Mouse (Mus musculus): ENCODE data around the gene Cdc26. TPM values are rescaled to one million over a fixed set of nuclear protein-coding genes. Genes with fewer than 3 reads are reported as not detected.

Cdc26 gene
- total and polyA plus RNA-seq, 3 experiments, result 44.1 to 148 (median 128) TPM

DNA sequence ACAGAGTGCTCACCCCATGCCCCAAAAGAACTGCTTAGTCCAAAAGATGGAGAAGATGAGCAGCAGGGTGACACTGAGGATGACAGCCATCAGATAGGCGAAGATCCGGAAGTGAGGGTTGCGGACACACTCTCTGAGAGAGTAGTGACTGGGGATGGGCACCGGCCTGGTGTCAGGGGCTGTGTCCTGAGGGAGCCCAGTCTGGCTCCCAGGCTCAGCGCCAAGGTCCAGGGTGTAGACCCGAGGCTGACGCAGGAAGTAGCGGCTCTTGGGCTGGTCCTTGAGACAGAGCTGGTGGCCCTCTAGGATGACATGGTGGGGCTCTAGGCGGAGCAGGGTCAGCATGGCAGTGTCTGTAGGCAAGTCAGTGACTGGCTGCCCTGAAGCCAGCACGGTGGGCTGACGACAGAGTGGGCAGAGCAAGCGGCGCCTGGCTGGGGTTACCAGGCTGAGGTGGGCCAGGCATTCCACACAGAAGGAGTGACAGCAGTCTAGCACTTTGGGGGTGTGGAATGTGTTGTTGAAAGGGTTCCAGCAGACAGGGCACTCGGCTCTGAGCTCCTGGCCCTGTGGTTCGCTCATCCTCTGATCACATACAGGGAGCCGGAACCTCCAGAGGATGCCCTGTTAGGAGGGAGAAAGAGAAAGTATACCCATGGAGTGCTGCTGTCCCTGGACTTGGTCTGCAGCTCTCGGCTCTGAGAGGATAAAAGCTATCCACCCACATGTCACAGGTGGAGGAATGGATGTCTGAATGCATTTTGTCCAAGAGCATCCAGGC is 19.7 kb upstream of the Cdc26 start:
- TF ChIP-seq CTCF (IDR thresholded peaks at IDR 0.05; ENCODE audit: low read depth, low read length) (no peak), GATA1 (IDR thresholded peaks at IDR 0.05; ENCODE audit: borderline replicate concordance, low read length) (no peak), TAL1 (conservative IDR thresholded peaks at IDR 0.05; ENCODE audit: low read depth, low read length) (no peak), GATA2 (IDR thresholded peaks at IDR 0.05; ENCODE audit: borderline replicate concordance, low read depth, low read length) (no peak), POLR2AphosphoS5 (IDR thresholded peaks at IDR 0.05; ENCODE audit: insufficient replicate concordance, low read depth, low read length) (no peak)
- Histone ChIP-seq H3K9me3 (replicated peaks) (no peaks in the 10 kb centered on the region), H3K36me3 (replicated peaks) (peaks cover 48% of the 10 kb centered on the region), H3K27me3 (ENCODE audit: insufficient read depth, low read length) (no peaks in the 10 kb centered on the region), H3K4me1 (ENCODE audit: insufficient read depth, low read depth, low read length) (peaks cover 27% of the 10 kb centered on the region), H3K4me3 (ENCODE audit: low read depth, low read length) (no peak overlapping the region)
- DNase-seq (ENCODE audit: low spot score), result no peak
- no peak for ATAC-seq (ENCODE audit: extremely low read depth, insufficient number of reproducible peaks, low FRiP score, poor library complexity, severe bottlenecking)

DNA sequence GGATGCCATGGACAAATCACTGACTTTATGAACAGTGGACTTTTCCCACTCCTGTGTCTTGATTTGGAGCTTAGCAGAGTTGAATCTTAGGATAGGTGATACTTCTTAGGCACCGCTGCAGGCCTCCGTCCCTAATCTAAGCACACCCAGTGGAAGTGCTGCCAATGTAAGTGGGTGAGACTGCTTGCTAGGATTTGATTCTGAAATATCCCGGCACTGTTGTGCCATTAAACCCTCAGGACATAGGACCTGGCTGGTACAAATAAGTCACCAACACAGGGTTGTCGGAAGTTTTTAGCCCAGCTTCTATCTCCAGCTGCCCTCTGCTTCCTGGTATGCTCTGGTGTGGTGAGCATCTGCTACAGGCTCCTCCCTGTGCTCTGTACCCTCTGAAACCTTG is 17.4 kb upstream of the Cdc26 start:
- Histone ChIP-seq H3K36me3 (replicated peaks) (peaks cover 71% of the 10 kb centered on the region), H3K27me3 (ENCODE audit: insufficient read depth, low read length) (no peaks in the 10 kb centered on the region), H3K4me1 (ENCODE audit: insufficient read depth, low read depth, low read length) (peaks cover 20% of the 10 kb centered on the region), H3K4me3 (ENCODE audit: low read depth, low read length) (no peak overlapping the region), H3K9me3 (replicated peaks) (no peaks in the 10 kb centered on the region)
- TF ChIP-seq CTCF (IDR thresholded peaks at IDR 0.05; ENCODE audit: low read depth, low read length), result no peak
- no peak for TF ChIP-seq TAL1 (conservative IDR thresholded peaks at IDR 0.05; ENCODE audit: low read depth, low read length)
- no peak for DNase-seq (ENCODE audit: low spot score)
- ATAC-seq (ENCODE audit: extremely low read depth, insufficient number of reproducible peaks, low FRiP score, poor library complexity, severe bottlenecking), result no peak

DNA sequence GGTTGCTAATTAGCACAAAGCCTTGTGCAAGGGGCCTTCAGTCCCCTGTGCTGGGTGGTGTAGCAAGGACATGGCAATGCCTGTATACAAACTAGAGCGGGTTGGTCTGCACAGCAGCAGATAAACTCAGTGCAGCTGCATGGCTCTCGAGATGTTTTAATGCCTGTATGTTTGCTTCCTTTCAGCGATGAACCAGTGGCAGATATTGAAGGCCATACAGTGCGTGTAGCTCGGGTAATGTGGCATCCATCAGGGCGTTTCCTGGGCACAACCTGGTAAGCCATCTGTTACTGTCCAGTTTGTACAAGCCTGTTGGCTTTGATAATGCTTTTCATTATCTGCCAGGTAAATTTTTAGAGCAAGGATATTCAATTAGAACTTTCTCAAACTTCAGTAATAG is 10.6 kb upstream of the Cdc26 start:
- H3K27me3 ChIP-seq (ENCODE audit: insufficient read depth, low read length), result no peaks in the 10 kb centered on the region
- H3K4me1 ChIP-seq (ENCODE audit: insufficient read depth, low read depth, low read length), result peaks cover 4% of the 10 kb centered on the region; the same call in 1 of the 2 replicates
- ATAC-seq (ENCODE audit: extremely low read depth, insufficient number of reproducible peaks, low FRiP score, poor library complexity, severe bottlenecking), result no peak
- no peak for DNase-seq (ENCODE audit: low spot score)
- peaks cover 100% of the 10 kb centered on the region for H3K36me3 ChIP-seq (replicated peaks)
- H3K4me3 ChIP-seq (ENCODE audit: low read depth, low read length), result no peak overlapping the region
- H3K9me3 ChIP-seq (replicated peaks), result no peaks in the 10 kb centered on the region
- TF ChIP-seq GATA1 (IDR thresholded peaks at IDR 0.05; ENCODE audit: borderline replicate concordance, low read length), result no peak

DNA sequence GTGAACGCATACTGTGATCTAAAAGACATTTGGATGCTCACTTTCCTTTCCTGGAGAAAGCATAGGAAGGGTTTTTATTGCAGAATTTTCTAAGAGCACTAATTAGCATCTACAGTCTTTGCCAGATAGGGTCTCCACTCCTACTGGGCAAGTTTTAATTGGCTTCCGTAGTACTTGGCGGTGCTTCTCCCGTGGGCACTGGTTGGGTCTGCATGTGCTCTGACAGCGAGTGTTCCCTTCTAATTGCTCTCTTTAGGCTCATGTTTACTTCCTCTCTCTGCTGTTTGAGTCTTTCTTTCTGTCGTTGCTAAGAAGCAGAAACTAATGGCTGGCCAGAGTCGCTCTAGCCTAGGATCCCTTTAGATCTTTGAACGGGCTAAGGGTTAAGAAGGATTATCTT is 10.0 kb upstream of the Cdc26 start:
- TF ChIP-seq GATA2 (IDR thresholded peaks at IDR 0.05; ENCODE audit: borderline replicate concordance, low read depth, low read length) (no peak), GATA1 (IDR thresholded peaks at IDR 0.05; ENCODE audit: borderline replicate concordance, low read length) (no peak), TAL1 (conservative IDR thresholded peaks at IDR 0.05; ENCODE audit: low read depth, low read length) (no peak), CTCF (IDR thresholded peaks at IDR 0.05; ENCODE audit: low read depth, low read length) (no peak)
- ATAC-seq (ENCODE audit: extremely low read depth, insufficient number of reproducible peaks, low FRiP score, poor library complexity, severe bottlenecking), result no peak
- no peak overlapping the region for H3K4me3 ChIP-seq (ENCODE audit: low read depth, low read length)
- H3K4me1 ChIP-seq (ENCODE audit: insufficient read depth, low read depth, low read length), result peaks cover 8% of the 10 kb centered on the region; the same call in 1 of the 2 replicates
- H3K27me3 ChIP-seq (ENCODE audit: insufficient read depth, low read length), result no peaks in the 10 kb centered on the region
- peaks cover 100% of the 10 kb centered on the region for H3K36me3 ChIP-seq (replicated peaks)
- no peaks in the 10 kb centered on the region for H3K9me3 ChIP-seq (replicated peaks)
- DNase-seq (ENCODE audit: low spot score), result no peak

DNA sequence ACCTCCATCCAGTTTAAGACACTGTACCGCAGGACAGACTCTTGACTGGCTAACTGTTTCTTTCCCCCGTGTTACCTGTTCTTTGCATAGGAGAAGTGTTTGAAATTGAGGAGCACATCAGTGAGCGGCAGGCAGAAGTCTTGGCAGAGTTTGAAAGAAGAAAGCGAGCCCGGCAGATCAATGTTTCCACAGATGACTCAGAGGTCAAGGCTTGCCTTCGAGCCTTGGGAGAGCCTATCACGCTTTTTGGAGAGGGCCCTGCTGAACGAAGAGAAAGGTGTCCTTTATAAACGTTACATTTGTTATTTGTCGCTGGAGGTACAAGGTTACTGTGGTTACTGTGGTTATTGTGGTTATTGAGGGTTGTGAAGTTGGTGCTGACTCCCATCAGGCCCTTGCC is 3.2 kb upstream of the Cdc26 start:
- no peaks in the 10 kb centered on the region for H3K27me3 ChIP-seq (ENCODE audit: insufficient read depth, low read length)
- DNase-seq (ENCODE audit: low spot score) (no peak), ATAC-seq (ENCODE audit: extremely low read depth, insufficient number of reproducible peaks, low FRiP score, poor library complexity, severe bottlenecking) (no peak)
- H3K9me3 ChIP-seq (replicated peaks), result no peaks in the 10 kb centered on the region
- TF ChIP-seq POLR2AphosphoS5 (IDR thresholded peaks at IDR 0.05; ENCODE audit: insufficient replicate concordance, low read depth, low read length), result no peak
- no peak for TF ChIP-seq GATA1 (IDR thresholded peaks at IDR 0.05; ENCODE audit: borderline replicate concordance, low read length)
- TF ChIP-seq CTCF (IDR thresholded peaks at IDR 0.05; ENCODE audit: low read depth, low read length), result no peak
- TF ChIP-seq TAL1 (conservative IDR thresholded peaks at IDR 0.05; ENCODE audit: low read depth, low read length), result no peak
- peaks cover 66% of the 10 kb centered on the region for H3K36me3 ChIP-seq (replicated peaks)
- H3K4me1 ChIP-seq (ENCODE audit: insufficient read depth, low read depth, low read length), result peaks cover 36% of the 10 kb centered on the region
- H3K4me3 ChIP-seq (ENCODE audit: low read depth, low read length), result no peak overlapping the region; the same call in 1 of the 2 replicates

GRCm38 (mm10) chr4:62410325-62410724 is 1.9 kb upstream of the Cdc26 start:
- Histone ChIP-seq H3K4me1 (ENCODE audit: insufficient read depth, low read depth, low read length) (peaks cover 46% of the 10 kb centered on the region), H3K27me3 (ENCODE audit: insufficient read depth, low read length) (no peaks in the 10 kb centered on the region), H3K9me3 (replicated peaks) (no peaks in the 10 kb centered on the region), H3K4me3 (ENCODE audit: low read depth, low read length) (no peak overlapping the region; the same call in 1 of the 2 replicates), H3K36me3 (replicated peaks) (peaks cover 64% of the 10 kb centered on the region)
- DNase-seq (ENCODE audit: low spot score) (no peak), ATAC-seq (ENCODE audit: extremely low read depth, insufficient number of reproducible peaks, low FRiP score, poor library complexity, severe bottlenecking) (no peak)
- TF ChIP-seq CTCF (IDR thresholded peaks at IDR 0.05; ENCODE audit: low read depth, low read length) (no peak), GATA2 (IDR thresholded peaks at IDR 0.05; ENCODE audit: borderline replicate concordance, low read depth, low read length) (no peak), TAL1 (conservative IDR thresholded peaks at IDR 0.05; ENCODE audit: low read depth, low read length) (no peak), GATA1 (IDR thresholded peaks at IDR 0.05; ENCODE audit: borderline replicate concordance, low read length) (no peak), POLR2AphosphoS5 (IDR thresholded peaks at IDR 0.05; ENCODE audit: insufficient replicate concordance, low read depth, low read length) (no peak)

DNA sequence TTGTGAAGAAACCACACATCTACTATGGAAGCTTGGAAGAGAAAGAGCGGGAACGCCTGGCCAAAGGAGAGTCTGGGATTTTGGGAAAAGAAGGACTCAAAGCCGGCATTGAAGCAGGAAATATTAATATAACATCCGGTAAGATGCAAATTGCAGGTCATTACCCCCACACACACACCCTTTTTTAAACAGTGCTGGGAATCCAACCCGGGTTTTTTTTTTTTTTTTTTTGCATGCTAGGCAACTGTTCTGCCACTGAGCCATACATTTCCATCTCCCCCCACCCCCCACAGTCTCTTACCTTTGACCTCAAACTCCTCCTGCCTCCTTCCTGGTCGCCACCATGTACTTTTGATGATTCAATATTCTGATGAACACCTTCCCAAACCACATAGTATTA is 1.2 kb upstream of the Cdc26 start:
- no peaks in the 10 kb centered on the region for H3K9me3 ChIP-seq (replicated peaks)
- no peak for DNase-seq (ENCODE audit: low spot score)
- H3K27me3 ChIP-seq (ENCODE audit: insufficient read depth, low read length), result no peaks in the 10 kb centered on the region
- H3K36me3 ChIP-seq (replicated peaks), result peaks cover 64% of the 10 kb centered on the region
- peak overlapping the region; percentile 86 for H3K4me3 ChIP-seq (ENCODE audit: low read depth, low read length)
- ATAC-seq (ENCODE audit: extremely low read depth, insufficient number of reproducible peaks, low FRiP score, poor library complexity, severe bottlenecking), result no peak
- H3K4me1 ChIP-seq (ENCODE audit: insufficient read depth, low read depth, low read length), result peaks cover 51% of the 10 kb centered on the region
- no peak for TF ChIP-seq POLR2AphosphoS5 (IDR thresholded peaks at IDR 0.05; ENCODE audit: insufficient replicate concordance, low read depth, low read length)
- TF ChIP-seq GATA2 (IDR thresholded peaks at IDR 0.05; ENCODE audit: borderline replicate concordance, low read depth, low read length), result no peak
- no peak for TF ChIP-seq TAL1 (conservative IDR thresholded peaks at IDR 0.05; ENCODE audit: low read depth, low read length)
- TF ChIP-seq GATA1 (IDR thresholded peaks at IDR 0.05; ENCODE audit: borderline replicate concordance, low read length), result no peak
- no peak for TF ChIP-seq CTCF (IDR thresholded peaks at IDR 0.05; ENCODE audit: low read depth, low read length)
